Mouse (Mus musculus): ENCODE results near the gene Hist1h2ab. TPM values are rescaled to one million over a fixed set of nuclear protein-coding genes. Genes with fewer than 3 reads are reported as not detected.

Gene Hist1h2ab
- total and polyA plus RNA-seq, 3 experiments, result 0.51 to 6.7 (median 4.4) TPM

- Histone ChIP-seq H3K36me3 (ENCODE audit: control insufficient read depth, insufficient read depth, low read length) (no peaks in the 10 kb centered on the region), H3K79me2 (replicated peaks; ENCODE audit: control insufficient read depth, insufficient read depth, low read length) (no peaks in the 10 kb centered on the region), H3K4me1 (ENCODE audit: control insufficient read depth, insufficient read depth, low read length) (peaks cover 1% of the 10 kb centered on the region), H3K9ac (ENCODE audit: low read depth, low read length) (no peak overlapping the region), H3K4me3 (no peak overlapping the region), H3K27ac (no peak overlapping the region), H3K27me3 (ENCODE audit: control insufficient read depth, insufficient read depth, low read length) (no peaks in the 10 kb centered on the region)
- intact Hi-C loops (cut with DNase I), result no loop called here
- TF ChIP-seq POLR2A (IDR thresholded peaks at IDR 0.05; ENCODE audit: insufficient read depth, low read depth, low read length), result no peak
- TF ChIP-seq EP300 (IDR thresholded peaks at IDR 0.05; ENCODE audit: insufficient read depth, low read depth, low read length), result no peak
- TF ChIP-seq CTCF (IDR thresholded peaks at IDR 0.05), result no peak
- WGBS, result 67% methylated on average over 4 of the region's 4 CpGs
- DNase-seq, result no peak
Observed at GRCm38 (mm10) chr13:23753314-23754078, 2.6 kb downstream of the Hist1h2ab start.

- no peak for DNase-seq
- H3K27ac ChIP-seq, result no peak overlapping the region
- H3K27me3 ChIP-seq (ENCODE audit: control insufficient read depth, insufficient read depth, low read length), result no peaks in the 10 kb centered on the region
- peaks cover 1% of the 10 kb centered on the region for H3K4me1 ChIP-seq (ENCODE audit: control insufficient read depth, insufficient read depth, low read length)
- H3K4me3 ChIP-seq, result no peak overlapping the region
- H3K79me2 ChIP-seq (replicated peaks; ENCODE audit: control insufficient read depth, insufficient read depth, low read length), result no peaks in the 10 kb centered on the region
- H3K9ac ChIP-seq (ENCODE audit: low read depth, low read length), result no peak overlapping the region
- H3K36me3 ChIP-seq (ENCODE audit: control insufficient read depth, insufficient read depth, low read length), result no peaks in the 10 kb centered on the region
- TF ChIP-seq POLR2A (IDR thresholded peaks at IDR 0.05; ENCODE audit: insufficient read depth, low read depth, low read length) (no peak), CTCF (IDR thresholded peaks at IDR 0.05) (no peak), EP300 (IDR thresholded peaks at IDR 0.05; ENCODE audit: insufficient read depth, low read depth, low read length) (no peak)
- intact Hi-C loops (cut with DNase I), result no loop called here
Observed at GRCm38 (mm10) chr13:23755000-23755399, 4.1 kb downstream of the Hist1h2ab start.

- peak; percentile 76 to 85 for DNase-seq
- H3K27me3 ChIP-seq (ENCODE audit: control insufficient read depth, insufficient read depth, low read length), result no peaks in the 10 kb centered on the region
- intact Hi-C loops (cut with DNase I), result no loop called here
- peak within 1 kb of the TSS; percentile 35; the same call in 1 of the 2 replicates for H3K4me3 ChIP-seq
- H3K27ac ChIP-seq, result no peak within 1 kb of the TSS
- H3K79me2 ChIP-seq (replicated peaks; ENCODE audit: control insufficient read depth, insufficient read depth, low read length), result no peaks in the 10 kb centered on the region
- no peaks in the 10 kb centered on the region; the same call in 1 of the 2 replicates for H3K36me3 ChIP-seq (ENCODE audit: control insufficient read depth, insufficient read depth, low read length)
- WGBS, result 2% methylated on average over 20 of the region's 22 CpGs
- peaks cover 1% of the 10 kb centered on the region for H3K4me1 ChIP-seq (ENCODE audit: control insufficient read depth, insufficient read depth, low read length)
- TF ChIP-seq CTCF (IDR thresholded peaks at IDR 0.05) (no peak), EP300 (IDR thresholded peaks at IDR 0.05; ENCODE audit: insufficient read depth, low read depth, low read length) (0 out of 2 replicates have a peak, but pooled peaks have one; percentile 25), POLR2A (IDR thresholded peaks at IDR 0.05; ENCODE audit: insufficient read depth, low read depth, low read length) (peak; percentile 90)
- peak within 1 kb of the TSS; percentile 78 for H3K9ac ChIP-seq (ENCODE audit: low read depth, low read length)
Observed at GRCm38 (mm10) chr13:23756790-23757189, 5.9 kb downstream of the Hist1h2ab start, which contains the start of gene Hist1h4b. Gene Hist1h4b, plus strand, starts transcription at chr13:23757013.

- H3K27me3 ChIP-seq (ENCODE audit: control insufficient read depth, insufficient read depth, low read length), result no peaks in the 10 kb centered on the region
- H3K27ac ChIP-seq, result no peak overlapping the region
- intact Hi-C loops (cut with DNase I), result no loop called here
- H3K36me3 ChIP-seq (ENCODE audit: control insufficient read depth, insufficient read depth, low read length), result no peaks in the 10 kb centered on the region; the same call in 1 of the 2 replicates
- 6% methylated on average over 19 of the region's 23 CpGs for WGBS
- peak overlapping the region; percentile 35; the same call in 1 of the 2 replicates for H3K4me3 ChIP-seq
- no peak for DNase-seq
- H3K79me2 ChIP-seq (replicated peaks; ENCODE audit: control insufficient read depth, insufficient read depth, low read length), result no peaks in the 10 kb centered on the region
- H3K4me1 ChIP-seq (ENCODE audit: control insufficient read depth, insufficient read depth, low read length), result peaks cover 1% of the 10 kb centered on the region
- H3K9ac ChIP-seq (ENCODE audit: low read depth, low read length), result peak overlapping the region; percentile 78
- TF ChIP-seq EP300 (IDR thresholded peaks at IDR 0.05; ENCODE audit: insufficient read depth, low read depth, low read length) (no peak), CTCF (IDR thresholded peaks at IDR 0.05) (no peak), POLR2A (IDR thresholded peaks at IDR 0.05; ENCODE audit: insufficient read depth, low read depth, low read length) (no peak)
Observed at GRCm38 (mm10) chr13:23757211-23757773, 6.4 kb downstream of the Hist1h2ab start.

- no peak for DNase-seq
- TF ChIP-seq CTCF (IDR thresholded peaks at IDR 0.05) (no peak), POLR2A (IDR thresholded peaks at IDR 0.05; ENCODE audit: insufficient read depth, low read depth, low read length) (no peak), EP300 (IDR thresholded peaks at IDR 0.05; ENCODE audit: insufficient read depth, low read depth, low read length) (no peak)
- Histone ChIP-seq H3K4me3 (no peak overlapping the region), H3K9ac (ENCODE audit: low read depth, low read length) (no peak overlapping the region), H3K79me2 (replicated peaks; ENCODE audit: control insufficient read depth, insufficient read depth, low read length) (no peaks in the 10 kb centered on the region), H3K27me3 (ENCODE audit: control insufficient read depth, insufficient read depth, low read length) (no peaks in the 10 kb centered on the region), H3K36me3 (ENCODE audit: control insufficient read depth, insufficient read depth, low read length) (no peaks in the 10 kb centered on the region; the same call in none of the 2 replicates), H3K4me1 (ENCODE audit: control insufficient read depth, insufficient read depth, low read length) (peaks cover 1% of the 10 kb centered on the region), H3K27ac (no peak overlapping the region)
- 74% methylated on average over 3 of the region's 3 CpGs for WGBS
- intact Hi-C loops (cut with DNase I), result no loop called here
Observed at GRCm38 (mm10) chr13:23757921-23758320, 7.0 kb downstream of the Hist1h2ab start.

Measured in heart, adult 2 months (tissue).